Mouse (Mus musculus) left cerebral cortex, adult 9 months (tissue): ENCODE data around the gene Pip4k2c.

Experiments used
- DNase-seq, 2 experiments: peaks; one replicate each; pipeline ENCODE4 v3.0.0; 2022; ENCODE audit warnings: low spot score in 2 of 2

The Pip4k2c gene

DNA sequence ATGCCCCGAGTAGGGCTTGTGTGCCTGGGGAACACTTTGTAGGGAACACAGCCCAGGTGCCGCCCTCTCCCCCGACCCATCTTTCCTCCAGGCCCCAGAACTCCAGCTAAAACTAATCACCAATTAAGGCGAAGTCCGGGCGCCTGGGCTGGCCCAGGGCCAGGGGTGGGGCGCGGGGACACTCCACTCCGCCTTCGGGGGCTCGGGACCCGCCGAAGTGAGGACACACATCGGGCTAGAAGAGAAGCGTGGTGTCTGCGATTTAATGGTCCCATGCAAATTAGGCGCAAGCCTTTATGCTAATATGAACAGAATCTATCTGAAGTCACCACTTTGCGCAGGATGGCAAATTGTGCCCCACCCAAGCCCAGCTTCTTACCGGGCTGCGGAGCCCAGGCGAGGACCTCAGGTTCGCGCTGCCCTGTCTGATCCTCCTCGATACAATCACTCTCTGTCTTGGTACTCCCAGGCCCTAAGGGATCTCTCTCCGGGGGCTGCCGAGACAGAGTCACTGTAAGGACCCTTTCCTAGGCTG is 22.2 kb downstream of the Pip4k2c start:
- DNase-seq, result no peak

DNA sequence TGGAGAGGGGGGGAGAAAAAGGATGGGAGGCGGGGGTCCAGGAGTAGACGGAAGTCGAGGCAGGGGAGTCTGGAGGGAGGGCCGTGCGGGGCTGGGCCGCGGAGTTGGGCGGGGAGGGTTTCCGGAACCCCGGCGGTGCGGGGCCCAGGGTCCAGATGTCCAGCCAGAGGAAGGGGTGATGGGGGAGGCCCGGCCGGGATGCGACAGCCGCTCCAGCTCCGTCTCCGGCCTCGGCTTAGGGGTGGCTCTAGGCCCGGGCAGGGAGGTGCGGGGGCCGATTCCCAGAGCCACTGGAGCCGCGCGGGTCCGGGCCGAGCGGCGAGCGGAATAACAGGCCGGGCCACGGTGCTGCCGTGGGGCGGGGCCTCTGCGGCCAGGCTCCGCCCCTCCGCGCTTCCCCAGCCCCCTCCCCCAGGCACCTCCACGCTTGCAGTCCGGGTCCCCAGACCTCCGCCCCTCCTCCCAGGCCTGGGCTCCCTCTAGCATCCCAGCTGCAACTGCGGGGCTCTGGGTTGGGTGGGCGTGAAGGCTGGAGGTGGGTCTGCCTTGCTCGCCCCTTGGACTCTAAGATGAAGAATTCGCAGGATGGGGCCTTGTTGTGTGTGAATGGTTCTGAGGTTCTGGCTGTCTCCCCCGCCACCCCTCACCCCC is 22.8 kb downstream of the Pip4k2c start:
- no peak for DNase-seq

DNA sequence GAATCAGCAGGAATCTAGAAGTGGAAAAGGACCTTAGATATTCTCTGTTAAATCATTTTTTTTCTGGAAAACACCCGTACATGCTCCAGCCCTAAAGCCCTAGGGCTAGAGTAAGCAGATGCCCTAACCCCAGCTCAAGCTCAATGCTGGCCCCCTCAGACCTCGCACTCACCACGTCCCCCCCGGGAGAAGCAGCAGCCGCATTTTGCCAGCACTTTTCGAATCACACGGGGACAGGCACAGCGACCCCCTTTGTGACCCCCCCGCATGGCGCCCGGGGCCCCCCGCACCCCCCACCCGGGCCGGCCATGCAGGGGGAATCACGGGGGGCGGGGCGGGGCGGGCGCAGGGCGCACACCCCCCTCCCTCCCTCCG is 23.3 kb downstream of the Pip4k2c start:
- DNase-seq, result no peak

DNA sequence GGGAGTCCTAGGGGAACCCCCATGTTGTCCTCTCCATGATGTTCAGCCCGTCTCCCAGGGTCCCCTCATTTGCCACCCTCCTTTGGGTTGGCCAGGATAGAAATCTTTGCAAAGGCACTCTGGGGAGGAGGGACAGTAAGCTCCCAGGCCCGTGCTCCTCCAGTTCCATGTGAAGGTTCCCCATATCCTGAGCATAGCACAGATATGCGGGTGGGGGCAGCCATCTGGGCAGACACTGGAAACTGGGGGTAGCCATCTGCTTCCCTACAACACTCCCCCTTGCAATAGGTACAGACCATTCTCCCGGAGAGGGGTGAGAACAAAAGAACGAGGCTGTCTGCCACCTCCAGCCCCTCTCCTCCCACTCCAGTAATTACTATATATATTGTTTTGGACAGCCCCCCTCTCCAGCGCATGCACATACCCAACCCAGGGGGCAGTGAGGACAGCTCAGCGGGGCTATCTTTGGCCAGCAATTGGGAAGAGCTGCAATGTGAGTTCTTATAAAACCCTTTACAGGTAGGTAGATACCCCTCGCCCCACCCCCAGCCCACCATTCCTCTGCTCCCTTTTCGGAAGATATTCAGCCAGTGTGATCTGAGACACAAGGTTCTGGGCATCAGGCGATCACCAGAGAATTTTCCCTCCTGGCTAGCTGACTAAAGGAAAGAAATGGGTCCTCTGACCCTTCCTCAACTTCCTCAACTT is 23.9 kb downstream of the Pip4k2c start:
- peak in 1 of 2 experiments; percentile 87 for DNase-seq

DNA sequence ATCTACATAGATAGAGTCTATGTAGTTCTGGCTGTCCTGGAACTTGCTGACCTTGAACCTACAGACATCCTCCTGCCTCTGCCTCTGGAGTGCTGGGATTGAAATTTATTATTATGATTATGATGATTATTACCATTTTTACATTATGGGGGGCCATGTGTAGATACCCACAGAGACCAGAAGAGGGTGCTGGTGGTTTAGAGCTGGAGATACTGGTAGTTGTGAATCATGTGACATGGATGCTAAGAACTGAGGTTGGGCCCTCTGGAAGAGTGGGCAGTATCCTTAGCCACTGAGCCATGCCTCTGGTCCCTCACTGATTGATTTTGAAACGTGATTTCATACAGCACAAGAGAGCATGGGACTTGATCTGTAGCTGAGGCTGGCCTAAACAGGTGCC is 24.9 kb downstream of the Pip4k2c start:
- DNase-seq, result no peak

DNA sequence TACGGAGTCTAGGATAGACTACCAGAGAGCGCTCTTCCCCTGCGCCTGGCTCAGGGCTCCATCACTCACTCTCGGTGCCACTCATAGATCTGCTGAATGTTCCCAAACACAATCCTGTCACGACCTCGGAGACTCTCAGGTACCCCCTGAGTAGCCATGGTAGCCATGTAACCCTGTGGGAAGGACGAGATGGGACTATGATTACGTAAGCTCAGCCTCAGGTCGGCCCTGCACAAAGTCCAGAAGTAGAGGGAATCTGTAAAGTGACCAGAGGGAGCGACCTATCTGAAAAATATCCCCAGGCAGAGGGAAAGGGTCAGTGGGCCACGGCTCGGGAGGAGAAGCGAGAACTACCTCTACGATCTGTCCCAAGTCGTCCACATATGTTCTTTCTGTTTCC is 25.9 kb downstream of the Pip4k2c start:
- no peak for DNase-seq

DNA sequence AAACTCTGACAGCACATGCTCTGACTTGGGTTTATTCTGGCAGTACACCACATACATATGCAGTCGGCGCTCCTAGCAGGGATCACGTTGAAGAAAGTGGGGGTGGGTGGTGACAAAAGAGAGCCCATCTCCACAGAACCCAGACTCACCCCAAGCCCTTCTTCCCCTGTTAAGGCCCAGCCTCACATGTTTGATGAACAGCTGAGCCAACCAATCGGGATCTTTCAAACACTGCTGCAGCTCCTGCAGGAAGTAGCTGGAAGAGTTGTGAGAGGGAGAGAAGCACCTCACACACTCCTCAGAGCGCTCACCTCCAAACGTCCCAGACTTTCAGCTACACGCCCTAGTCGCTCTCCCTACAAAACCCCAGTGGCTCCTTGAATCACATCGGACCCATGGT is 26.3 kb downstream of the Pip4k2c start:
- DNase-seq, result no peak

DNA sequence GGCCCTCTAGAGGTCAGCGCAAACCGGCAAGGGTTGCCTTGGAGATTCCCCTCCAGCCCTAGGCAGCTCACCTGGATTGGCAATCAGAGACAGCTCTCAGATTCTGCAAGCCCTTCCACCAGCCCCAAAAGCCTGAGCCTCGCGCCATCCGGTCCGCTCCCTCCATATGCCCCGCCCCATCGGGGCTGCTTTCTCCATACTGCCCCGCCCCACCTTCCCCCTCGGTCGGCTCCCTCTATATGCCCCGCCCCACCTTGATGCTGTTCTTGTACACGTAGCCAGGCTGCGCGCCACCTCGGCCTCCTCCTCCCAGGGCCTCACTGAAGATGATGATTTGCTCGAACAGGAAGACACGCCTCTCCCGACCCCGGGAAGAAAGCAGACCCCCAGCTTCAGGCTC is 27.6 kb downstream of the Pip4k2c start:
- no peak for DNase-seq

DNA sequence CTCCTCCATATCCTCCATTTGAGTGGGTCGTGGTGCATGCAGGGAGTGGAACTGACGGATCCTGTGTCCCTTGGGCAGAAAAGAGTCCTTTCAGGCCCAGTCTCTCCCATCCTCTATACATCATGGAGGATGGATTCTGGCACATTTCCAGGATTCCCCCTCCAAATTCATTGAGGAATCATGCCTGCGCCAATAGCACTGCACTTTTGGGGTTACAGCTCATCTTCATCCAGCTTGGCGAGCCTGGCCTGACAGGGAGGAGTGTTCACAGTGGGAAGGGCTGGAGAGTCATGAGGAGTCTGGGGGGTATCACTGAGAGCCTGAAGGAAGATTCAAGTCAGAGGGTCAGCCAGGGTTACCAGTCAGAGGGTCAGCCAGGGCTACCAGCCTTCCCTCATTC is 28.8 kb downstream of the Pip4k2c start:
- no peak for DNase-seq

DNA sequence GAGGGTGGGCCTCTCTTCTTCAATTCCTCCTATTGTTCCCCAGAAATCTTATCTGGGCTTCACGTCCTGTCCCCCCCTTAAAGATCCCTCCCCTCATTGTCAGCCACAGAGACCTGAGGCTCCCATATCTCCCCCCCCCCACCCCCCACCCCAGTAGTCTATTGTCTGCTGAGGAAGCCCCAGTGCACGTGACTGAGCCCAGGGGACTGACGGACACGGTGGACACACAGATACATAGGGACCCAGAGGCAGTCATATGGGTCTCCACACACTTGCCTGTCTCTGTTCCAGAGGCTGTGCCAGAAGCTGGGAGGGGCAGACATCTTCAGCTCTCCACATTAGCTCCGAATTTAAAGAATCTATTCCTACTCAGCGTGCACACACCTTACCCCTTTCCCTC is 29.8 kb downstream of the Pip4k2c start:
- DNase-seq, result no peak

DNA sequence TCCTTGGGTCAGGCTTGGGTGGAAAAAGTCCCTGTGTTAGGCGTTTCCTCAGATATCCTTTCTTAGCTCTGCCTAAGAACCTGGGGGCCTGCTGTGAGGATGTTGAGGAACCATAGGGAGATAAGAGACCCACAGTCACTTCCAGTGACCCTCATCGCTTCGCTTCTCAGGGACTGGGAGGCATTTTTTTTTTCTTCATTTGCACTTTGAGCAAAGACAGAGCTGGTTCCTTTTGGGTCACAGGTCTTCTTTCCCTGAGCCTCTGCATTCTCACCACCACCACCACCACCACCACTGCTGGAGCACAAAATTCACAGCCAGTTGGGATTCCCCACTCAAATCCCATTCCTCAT is 30.7 kb downstream of the Pip4k2c start:
- DNase-seq, result no peak

DNA sequence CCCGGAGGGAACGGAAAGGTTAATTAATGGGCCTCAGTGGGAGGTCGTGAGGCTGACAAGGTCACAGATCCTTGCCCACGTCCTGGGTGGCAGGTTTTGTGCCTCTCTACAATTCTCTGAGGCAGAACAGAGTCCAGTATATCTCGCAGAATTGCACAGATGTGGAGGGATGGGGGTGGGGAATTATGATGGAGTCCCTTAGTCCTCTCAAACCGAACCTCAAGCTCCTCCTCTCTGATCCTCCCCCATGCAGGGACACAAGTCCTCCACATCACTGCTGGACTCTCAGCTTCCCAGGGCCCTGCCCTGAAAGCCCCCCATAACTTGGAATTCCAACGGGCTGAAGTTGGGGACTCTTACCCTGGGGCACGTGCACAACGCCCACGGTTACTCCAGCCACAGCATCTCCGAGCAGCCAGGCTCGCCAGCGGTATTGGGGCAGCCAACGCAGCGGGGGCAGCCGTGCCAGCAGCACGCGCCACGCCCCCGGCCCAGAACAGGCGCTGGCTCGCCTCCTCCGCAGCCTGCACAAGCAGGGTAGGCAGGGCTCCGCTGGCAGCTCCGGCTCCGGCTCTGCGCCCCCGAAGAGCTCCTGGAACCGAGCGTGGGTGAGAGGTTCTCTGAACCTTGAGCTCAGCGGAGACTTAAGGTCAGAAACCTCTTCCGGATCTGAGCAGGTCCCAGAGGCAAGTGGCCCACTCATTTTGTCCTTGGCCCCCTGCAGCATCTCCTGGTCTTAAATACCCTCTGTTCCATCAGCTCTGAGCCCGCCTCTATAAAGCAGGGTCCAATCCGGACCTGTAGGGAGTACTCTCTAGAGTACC is 31.3 kb downstream of the Pip4k2c start, which contains the start of gene Slc26a10:
Gene Slc26a10 (minus strand): TSS at position 775 of the 824 bp plus-strand sequence.
- no peak for DNase-seq

DNA sequence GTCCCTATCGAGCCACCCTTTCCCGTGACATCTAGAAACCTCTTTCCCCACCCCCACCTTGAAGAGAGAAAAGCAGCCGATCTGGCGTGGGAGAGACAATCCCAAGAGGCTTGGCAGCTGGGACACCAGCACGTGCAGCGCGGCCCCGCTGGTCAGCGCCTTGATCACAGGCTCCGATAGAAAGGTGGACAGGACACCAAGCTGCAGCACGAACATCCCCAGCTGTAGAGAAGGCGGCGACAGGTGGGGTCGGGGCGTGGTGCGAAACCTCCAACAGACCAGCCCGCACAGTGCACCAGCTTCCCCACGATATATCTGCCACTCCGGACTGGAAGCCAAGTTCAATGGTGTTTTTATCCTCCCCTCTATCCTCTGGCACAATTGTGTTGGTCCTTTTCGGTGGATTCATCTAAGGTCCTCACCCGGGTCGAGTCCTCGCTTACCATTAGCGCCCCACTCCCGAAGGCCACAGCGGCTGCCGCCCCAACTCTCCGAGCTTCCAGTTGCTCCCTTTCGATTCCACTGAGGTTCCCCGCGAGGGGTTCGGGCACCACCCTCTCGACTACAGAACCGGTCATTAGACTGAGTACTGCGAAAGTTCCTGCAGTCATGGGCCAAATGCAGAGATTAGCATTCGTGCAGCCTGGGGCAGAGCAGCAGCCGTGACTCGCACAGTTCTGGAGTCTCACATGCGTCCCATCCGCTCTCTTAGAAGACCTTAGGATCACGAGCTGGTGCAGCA is 32.9 kb downstream of the Pip4k2c start:
- no peak for DNase-seq

DNA sequence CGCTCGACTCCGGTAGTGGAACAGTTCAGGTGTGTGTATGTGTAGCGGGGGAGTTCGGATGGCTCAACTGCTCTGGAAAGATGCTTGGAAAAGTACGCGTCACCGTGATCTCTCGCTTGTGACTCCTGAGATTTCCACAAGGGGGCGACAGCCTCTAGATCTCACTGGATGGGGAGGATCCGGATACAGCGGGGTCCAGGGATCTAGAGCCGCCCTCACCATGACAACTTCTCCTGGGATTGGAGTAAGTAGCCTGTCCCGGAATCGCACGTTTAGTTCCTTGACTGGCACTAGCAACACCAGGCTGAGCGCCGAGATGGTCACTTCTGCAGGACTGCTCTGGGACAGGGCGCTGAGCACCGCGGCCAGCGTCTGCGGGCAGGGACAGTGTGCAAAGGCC is 33.7 kb downstream of the Pip4k2c start:
- peak in 1 of 2 experiments; percentile 84 for DNase-seq

DNA sequence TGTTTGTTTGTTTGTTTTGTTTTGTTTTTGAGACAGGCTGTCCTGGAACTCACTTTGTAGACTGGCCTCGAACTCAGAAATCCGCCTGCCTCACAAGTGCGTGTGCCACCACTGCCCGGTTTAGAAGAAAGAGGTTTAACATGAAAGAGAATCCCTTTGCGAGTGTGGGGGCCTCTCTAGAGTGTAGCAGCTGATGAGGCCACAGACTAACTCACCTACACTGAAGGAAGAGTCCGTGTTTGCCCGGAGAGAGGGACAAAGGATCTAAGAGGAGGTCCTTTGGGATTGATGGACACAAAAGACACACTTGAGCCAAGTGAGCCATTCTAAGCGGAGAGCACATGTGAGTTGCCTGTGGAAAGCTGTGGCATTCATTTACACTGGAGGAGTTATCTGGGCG is 34.1 kb downstream of the Pip4k2c start:
- DNase-seq, result no peak

DNA sequence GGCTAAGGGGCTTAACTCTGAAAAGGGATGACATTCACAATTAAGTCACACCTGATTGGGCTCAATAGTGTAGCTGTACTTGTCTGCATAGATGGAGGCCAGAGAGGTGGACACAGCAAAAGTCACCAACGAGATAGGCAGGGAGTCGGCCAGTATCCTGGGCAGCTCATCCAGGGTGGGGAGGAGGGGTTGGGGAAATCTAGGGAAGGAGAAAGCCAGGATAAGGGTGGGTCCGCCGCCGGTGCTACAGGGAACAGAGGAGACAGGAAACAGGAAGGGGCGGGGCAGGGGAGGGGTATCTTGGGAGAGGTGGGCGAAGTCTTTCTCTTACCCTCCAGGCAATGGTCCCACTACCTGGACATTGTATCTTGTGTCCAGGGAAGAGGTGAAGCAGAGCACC is 34.6 kb downstream of the Pip4k2c start:
- no peak for DNase-seq

DNA sequence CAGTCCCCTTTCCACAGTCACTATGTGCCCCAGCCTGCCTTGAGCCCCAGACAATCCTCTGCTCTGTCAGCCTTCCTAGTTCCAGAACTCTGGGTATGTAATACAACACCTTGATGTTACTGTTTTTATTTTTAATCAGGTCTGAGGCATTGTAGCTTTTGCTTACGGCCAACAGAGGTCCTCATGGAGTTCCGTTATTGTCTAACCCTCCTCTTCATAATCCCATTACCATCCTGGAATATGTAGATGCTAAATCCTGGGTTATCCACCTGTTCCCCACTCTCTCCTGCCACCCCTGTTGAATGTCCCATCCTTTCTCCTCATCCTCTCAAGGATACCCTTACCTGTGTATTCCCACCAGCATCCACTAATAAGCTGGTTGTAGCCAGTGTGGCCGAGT is 35.2 kb downstream of the Pip4k2c start:
- no peak for DNase-seq

DNA sequence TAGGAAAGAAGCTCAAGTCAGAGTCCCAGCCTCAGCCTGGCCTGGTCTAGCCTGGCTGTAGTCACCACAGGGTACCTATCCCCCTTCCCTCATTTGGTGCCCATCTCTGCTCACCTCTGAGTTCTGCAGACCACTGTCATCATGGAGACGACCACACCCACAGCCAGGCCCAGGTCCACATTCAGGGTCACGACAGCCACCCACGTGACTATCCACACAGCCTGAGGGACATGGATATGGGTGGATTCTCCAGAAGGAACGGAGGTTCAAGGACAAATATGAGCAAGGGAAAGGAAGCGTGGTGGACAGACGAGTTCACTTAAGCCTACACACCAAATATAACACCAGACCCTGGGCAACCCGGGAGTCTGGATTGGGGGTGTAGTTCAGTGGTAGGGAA is 37.2 kb downstream of the Pip4k2c start:
- no peak for DNase-seq

DNA sequence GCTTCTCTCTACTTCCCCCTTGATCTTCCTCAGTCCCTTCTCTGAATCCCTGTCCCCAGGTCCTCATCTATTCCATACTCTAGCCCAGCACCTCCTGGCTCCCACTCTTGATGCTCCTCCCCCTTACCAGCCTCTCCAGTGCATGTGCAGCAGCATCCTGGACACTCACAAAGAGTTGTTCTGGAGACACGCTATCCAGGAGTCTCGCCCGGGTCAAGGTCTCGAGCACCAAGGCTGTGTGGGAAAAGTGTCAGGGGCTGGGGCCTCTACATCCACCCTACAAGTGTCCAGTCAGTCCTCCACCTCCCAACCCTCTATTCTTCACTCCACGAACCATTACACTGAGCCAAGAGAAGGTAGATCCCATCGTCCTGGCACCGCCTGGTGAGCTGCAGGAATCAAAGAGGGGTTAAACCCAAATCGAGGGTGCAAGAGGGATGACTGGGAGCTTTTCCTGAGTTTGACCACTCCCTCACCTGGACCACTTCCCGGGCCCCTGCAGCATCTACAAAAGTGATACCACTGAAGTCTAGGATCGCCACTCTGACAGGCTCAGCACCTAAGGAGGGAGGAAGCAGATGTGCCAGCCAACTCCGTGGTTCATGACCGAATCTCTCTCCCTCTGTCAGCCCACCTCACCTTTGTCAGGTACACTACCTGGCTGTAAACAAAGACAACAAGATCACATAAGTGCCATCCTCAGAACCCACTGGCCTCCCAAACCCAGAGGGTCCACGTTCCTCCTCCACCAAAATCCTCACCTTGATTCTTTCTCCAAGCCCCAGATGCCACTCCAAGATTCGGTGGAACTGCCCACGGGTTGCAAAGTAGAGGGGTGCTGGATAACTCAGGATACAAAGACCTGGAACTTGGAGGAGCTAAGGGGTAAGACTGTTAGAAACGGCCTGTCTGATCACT is 38.0 kb downstream of the Pip4k2c start:
- DNase-seq, result no peak

DNA sequence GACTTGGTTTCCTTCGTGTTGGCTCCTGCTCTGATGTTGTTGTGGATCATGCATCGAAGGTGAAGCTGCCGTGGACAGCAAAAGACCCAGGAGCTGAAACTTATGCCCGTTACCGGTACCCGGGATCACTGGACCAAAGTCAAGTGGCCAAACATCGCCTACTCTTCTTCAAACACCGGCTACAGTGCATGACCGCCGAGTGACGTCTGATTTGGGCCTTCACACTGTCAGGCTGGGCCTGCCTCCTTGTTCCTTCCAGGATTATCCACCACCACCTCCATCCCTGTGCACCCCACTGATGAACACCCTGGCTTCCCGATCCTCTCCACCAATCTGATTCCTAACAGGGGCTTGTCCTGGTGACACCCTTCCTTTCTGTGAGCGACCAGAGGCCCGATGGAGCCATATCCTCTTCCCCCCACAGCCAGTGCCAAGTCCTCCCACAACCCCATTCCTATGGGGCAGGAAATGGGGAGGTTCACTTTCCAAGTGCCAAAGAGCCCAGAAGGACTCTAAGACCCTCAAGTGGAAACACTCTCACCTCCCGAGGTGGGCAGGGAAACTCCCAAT is 39.7 kb downstream of the Pip4k2c start:
- no peak for DNase-seq
